Mouse (Mus musculus) CH12F3 (cell line): ENCODE data around the gene Teddm1a.
"Not testable (repeated sequence)": the region's sequence is repeated elsewhere in the genome, so short reads cannot be mapped to it uniquely, and the experiment has no call there.

Source experiments
- in situ Hi-C: fragments of 300-500 bp; cut with MboI; formaldehyde crosslinking; loops from 2 replicates; pipeline ENCODE4 v1.14.3; 2020; ENCODE audit warnings: low sequenced_read_pairs

The Teddm1a gene

DNA sequence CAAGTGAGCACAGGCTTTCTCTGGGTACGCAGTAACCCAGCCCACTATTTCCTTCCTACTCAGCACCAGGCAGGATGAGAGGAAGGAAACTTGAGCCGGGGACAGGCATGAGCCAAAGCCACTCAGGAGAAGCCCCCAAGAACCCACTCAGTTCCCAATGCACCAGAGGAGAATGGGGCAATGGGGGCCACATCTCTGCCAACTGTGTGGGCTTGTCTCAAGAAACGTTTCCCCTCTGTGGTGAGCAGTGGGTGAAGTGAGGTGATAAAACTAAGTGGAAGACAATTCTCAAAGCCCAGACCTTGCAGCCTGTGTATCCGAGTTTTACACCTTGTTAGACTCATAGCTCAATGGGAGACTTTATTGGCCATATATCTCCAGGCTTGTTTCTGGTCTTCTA is at the start of gene Teddm1a:
TSS of gene Teddm1a (plus strand) at position 301 of the 400 bp plus-strand sequence.
- in situ Hi-C loops = loop anchor here (5.0 to 25.0 kb wide), 2 partner anchors 226 to 296 kb away; no protein-coding TSS in a partner anchor

DNA sequence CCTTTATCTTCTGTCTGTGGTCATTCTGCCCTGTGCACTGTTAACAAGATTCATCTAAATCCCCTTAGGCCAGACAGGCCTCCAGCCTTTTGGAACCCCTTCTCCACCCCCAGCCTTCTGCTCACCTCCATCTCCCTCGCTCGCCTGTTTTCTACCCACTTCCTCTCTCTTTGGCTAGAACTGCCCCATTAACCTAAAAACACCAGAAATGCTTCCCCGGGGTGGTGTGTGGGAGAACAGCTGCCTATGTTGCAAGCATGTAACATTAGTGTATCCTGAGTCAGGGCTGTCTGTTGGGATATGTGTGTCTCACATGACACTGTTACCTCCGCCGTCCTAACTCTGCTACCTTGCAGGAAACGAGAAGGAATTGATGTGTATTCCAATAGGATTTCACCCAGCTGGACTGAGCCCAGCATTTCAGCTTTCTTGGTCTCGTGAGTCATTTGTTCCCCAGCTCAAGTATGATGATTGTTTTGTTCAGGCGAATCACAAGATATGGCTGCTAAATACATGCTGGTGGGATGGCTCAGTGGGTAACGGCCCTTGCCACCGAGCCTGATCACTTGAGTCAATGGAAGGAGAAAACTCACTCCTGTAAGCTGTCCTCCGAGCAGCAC is 49.3 kb upstream of the Teddm1a start:
- in situ Hi-C loops = no loop called here

DNA sequence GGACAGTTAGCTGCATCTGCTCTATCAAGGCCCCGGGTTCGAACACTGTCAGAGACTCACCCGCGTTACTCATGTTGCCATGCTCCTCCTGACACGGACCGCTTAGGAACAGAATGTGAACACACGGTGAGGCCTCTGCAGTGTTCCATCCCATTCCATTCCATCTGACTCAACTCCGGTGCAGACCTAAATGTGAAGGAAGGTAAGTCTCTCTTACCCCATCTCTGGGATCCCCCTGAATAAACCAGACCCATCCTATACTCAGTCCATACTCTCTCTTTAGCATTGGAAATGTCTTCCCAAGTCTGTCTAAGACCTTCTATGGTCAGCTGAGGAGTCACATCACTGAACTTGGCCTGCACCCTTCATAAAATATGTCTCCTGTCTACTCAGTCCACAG is 47.5 kb upstream of the Teddm1a start, which contains the start of gene Rgsl1:
TSS of gene Rgsl1 (minus strand) at position 101 of the 400 bp plus-strand sequence.
- in situ Hi-C loops = no loop called here

DNA sequence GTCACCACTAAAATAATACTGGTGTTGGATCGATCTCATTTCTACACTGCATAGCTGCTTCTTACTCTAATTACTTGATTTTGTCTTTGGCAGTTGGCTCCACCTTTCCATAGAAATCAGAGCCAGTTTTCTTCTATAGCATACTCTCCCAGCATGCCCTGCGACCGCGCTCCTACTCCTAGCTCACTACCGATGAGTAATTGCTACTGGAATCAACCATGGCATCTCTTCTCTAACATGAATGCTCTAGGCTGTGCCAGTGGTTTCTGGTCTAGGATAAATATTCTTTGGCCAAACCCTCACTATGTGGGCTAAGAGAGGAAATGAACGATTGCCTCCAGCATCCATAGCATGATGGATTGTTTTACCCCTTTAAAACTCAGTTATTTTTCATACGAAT is 45.1 kb upstream of the Teddm1a start:
- in situ Hi-C loops = no loop called here

DNA sequence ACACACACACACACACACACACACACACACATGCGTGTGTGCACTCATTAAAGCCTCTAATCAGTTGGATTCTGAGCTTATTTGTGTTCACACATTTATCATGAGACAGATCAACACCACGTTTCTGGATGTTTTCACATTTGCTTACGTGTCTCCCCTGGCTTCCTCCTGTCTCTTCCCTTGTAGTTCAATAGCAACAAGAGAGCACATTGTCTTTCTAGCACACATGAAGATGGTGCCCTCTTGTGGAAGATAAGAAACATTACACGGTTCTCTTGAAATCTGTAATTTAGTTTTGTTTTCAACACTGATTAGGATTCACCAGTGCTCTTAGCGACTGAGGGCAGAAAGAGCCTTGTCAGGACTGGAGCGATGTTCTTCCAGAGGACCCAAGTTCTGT is 44.7 kb upstream of the Teddm1a start:
- in situ Hi-C loops = no loop called here

DNA sequence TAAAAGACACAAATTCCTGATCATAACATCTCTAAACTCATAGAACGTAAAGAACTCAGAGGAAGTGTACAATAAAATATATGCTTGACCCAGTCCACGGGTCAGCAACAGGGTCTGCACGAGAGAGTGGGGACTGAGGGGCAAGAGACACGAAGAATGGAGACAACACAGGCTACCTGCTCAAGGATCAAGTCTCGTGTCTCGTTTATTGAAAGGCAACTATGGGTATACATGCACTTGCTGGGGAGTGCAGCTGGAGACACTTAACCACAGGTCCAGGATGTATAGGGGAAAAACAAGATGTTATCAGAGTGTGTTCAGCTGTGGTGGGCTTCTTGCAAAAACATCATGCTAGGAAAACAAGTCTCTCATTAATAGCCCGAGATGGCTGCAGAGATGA is 38.8 kb upstream of the Teddm1a start:
- in situ Hi-C loops = not testable (repeated sequence)

DNA sequence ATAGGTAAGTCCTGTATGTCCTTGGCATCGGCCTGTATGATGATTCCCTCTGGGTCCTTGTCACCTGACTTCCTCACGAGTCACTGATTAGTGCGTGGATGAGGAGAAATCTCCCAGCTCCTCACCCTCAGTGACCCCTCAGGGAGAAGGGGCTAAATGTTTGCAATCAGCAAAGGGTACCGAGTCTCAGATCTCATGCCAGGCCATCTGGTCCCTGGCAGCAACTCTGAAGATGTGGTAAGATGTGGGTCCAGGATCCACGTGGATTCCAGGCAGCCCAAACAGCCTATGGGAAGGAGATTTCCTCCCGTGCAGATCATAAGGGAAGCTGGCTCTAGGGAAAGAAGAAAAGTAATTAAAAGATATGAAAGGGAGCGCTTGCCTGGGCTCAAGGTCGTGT is 35.6 kb upstream of the Teddm1a start:
- in situ Hi-C loops = no loop called here

DNA sequence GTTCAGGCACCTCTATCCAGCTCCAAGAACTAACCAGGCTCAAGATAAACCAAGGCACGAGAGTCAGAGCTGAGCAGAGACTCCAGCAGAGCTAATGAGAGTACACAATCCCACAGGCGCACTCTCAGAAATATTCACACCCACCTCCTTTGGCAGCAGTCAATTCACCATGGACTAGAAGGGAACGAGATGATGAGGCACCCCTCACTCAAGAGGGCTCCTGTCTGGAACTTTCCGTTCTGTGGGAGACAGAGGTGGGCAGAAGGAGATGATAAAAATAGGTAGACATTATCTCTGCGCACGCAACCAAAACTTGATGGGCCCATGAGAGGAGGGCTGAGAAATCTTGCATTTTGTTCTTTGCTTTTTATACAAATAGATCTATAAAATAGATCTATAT is 17.5 kb upstream of the Teddm1a start, which contains the start of gene Teddm1b:
TSS of gene Teddm1b (plus strand) at position 301 of the 400 bp plus-strand sequence.
- in situ Hi-C loops = no loop called here

DNA sequence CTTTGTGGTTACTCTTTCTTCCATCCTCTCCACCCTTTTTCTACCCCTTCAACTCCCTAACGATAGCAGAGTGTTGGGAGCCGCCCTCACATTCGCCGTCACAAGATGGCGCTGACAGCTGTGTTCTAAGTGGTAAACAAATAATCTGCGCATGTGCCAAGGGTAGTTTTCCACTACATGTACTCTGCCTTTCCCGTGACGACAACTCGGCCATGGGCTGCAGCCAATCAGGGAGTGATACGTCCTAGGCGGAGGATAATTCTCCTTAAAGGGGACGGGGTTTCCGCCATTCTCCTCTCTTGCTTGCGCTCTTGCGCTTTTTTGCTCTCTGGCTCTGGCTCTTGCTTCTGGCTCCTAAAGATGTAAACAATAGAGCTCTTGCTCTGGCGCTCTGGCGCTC is 11.2 kb upstream of the Teddm1a start:
- in situ Hi-C loops = loop anchor here (25.0 kb wide), 1 partner anchor 307 kb away; no protein-coding TSS in a partner anchor

DNA sequence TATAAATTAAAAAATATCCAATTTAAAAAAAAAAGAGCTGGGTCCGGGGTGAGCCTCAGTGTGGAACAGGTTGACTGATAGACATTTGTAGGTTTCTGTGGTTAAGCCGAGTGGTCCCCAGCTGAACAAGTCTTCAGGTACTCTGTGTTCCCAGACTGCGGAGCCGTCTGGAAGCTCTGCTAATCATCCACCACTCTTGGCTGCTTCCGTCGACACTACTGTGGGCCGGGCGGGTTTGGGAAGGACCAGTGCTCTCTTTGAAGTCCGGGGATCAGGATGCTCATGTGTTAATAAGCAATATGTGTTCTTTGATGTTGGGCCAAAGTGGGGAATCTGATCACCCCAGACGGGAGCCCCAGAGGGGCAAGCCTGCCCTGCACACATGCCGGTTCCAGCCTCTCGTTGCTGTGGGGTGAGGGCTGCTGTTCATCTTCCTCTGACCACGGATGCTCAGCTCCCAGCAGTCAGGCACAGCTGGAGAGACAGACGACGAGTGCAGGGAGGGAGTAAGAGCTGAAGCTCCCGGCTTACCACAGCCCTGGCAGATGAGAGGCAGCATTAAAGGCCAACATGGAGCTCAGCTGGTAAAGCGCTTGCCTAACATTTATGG is 5.4 kb upstream of the Teddm1a start:
- in situ Hi-C loops = loop anchor here (25.0 kb wide), 1 partner anchor 301 kb away; no protein-coding TSS in a partner anchor

DNA sequence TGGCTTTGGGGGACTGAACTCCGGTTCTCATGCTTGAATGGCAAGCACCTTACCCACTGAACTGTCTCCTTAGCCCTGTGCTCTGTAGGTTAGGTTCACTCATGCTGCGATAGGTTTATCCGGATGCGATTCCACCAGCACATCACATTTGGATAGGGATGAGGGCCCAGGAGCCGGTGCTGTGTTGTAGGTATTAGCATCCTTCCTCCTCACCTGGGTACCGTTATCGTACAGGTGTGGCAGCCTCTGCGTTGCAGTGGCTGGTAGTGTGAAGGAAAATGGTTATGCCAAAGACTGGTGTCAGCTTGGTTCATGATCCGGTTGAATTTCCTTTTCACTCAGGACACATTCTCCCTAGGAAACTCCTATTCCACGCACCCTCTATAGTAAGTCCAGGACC is 1.4 kb upstream of the Teddm1a start:
- in situ Hi-C loops = loop anchor here (5.0 to 25.0 kb wide), 2 partner anchors 227 to 297 kb away; no protein-coding TSS in a partner anchor

DNA sequence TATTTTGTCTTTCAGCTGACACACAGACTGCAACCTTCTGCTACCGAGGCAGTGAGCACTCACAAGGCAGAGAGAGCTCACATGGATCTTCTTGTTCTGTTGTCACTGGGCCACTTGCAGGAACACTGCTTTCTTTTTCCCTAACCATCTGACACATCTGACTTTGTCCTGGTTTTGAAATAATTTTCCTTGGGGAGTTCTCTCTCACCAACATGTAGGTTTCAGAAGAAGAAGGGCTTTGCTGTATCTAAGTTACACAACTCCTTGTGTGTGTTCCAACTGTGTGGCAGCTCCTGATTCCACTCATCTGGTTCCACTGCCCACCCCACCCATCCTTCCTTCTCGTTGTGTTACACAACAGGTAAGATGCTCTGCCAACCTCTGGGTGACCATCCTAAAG is 2.2 kb downstream of the Teddm1a start:
- in situ Hi-C loops = loop anchor here (5.0 to 25.0 kb wide), 2 partner anchors 224 to 294 kb away; no protein-coding TSS in a partner anchor

DNA sequence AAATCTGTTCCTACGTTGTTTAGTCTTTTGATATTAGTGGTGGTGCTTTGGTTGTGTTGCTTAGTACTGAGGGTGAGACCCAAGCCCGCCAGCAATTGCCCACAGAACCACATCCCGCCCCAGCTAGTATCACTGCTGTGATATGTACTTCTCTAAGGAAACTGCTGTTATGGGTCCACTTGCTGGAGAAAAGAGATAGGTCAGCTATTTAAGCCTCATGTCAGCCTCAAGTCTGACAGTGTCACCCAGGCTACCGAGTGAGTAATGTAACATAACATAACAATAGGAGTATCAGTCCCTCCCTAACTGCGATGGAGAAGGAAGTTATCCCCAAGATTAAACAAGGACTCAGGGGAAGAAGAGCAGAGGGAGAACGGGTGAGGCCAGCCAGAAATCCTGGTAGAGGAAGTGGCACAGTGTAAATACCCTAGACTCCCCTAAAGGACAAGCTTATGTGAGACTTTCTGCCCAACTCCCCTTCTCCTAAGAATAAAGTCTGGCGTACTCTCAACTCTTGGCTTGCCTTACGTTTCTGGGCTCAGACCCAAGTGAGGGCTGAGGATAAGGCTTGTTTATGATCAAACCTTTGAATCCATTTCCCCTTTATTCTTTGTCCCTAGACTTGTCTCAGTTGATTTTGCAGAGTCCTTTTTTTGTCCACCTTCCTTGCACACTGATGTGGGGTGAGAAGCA is 2.8 kb downstream of the Teddm1a start:
- in situ Hi-C loops = loop anchor here (5.0 to 25.0 kb wide), 2 partner anchors 223 to 293 kb away; no protein-coding TSS in a partner anchor

DNA sequence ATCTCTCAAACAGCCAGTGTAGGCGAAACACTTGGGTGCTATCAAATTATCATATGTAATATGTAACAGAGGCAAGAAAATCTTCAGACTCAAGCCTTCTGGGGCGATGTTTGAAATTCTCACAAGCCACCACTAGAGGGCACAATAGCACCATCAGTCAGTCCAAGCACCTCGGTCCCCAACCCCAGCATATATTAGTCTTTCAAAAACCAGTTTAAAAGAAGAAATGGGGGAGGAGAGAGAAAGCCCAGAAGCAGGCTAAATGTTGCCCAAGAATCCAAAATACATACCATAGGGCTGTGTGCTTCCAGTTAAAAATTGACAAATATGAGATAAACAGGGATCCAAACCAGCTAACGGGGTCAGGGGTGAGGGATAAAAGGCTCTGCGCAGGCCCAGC is 3.4 kb downstream of the Teddm1a start:
- in situ Hi-C loops = loop anchor here (5.0 to 25.0 kb wide), 2 partner anchors 222 to 292 kb away; no protein-coding TSS in a partner anchor

DNA sequence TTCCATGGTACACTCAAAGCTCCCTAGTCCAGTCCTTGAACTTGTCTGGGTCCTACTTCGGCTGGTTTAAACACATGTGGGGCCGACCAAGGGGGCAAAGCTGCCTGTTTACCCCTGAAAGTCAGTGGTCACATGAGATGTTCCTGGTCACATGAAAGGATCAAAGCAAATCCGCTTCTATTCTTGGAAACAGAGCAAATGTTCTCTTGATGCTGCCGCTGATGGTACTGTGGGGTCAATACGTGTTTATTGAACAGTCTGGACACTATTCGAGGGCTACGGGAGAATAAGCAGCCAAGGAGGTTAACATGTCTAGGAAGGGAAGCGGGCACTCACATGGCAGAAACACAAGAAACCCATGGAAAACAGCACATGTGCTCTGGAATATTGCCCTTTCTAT is 5.7 kb downstream of the Teddm1a start:
- in situ Hi-C loops = loop anchor here (25.0 kb wide), 1 partner anchor 290 kb away; no protein-coding TSS in a partner anchor

DNA sequence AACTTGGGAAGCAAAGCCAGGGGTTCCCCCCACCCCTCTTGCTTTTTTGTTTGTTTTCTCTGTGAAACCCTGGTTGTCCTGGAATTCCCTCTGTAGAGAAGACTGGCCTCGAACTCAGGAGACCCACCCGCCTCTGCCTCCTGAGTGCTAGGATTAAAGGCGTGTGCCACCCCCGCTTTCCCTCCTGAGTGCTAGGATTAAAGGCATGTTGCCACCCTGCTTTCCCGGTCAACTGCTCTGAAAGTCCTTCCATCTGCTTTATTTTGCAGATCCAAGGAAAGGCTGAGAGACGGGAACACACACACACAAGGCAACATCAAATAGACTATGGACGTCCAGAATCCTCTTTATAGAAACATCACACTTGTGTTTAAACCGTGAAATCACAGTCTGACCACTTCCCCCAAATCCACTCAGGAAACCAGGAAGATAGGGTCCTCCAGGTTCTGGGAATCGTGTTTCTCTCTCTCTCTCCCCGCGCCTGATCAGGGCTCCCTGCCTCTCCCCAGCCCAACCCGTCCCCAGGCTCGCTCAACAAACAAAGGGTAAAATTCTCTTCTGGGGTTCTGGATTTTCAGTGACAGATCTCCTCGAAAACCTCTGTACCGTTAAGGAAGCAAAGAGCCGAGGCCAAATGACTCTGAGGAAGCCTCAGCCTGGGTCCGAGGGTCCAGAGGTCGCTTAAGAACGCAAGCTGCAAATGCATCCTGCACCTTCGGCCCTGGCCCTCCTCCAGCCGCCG is 7.6 kb downstream of the Teddm1a start:
- in situ Hi-C loops = loop anchor here (25.0 kb wide), 1 partner anchor 288 kb away; no protein-coding TSS in a partner anchor

DNA sequence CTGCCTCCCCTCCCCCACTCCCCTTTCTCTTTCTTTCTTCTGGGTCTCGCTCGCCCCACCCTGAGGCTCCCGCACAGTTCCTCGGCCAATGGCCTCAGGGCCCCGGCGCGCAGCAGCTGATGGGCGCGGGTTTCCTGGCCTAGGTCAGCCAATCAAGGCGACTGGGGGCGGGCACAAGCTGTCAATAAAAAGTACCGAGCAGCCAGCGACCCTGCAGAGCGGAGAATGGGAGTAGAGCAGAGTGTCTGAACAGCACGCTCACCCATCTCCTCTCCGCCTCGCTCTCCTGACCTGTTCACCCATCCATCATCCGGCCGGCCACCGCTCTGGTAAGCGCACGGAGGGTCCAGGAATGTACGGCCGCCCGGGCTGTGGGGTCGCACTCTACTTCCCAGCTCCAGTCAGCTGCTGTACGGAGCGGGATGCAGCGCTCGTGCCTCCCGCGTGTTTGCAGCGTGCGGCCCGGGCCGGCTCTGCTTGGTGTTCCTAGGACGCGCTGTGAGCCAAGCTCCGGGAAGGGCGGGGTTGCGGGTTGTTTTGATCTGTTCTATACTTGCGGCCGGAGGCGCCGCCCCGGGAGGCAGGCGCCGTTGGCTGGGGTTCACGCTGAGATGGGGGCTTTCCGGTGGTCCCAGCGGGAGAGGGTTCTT is 8.3 kb downstream of the Teddm1a start, which contains the start of the genes Glul and Teddm2:
TSS of gene Glul (plus strand) at position 214 of the 650 bp plus-strand sequence.
TSS of gene Teddm2 (minus strand) at position 498 of the 650 bp plus-strand sequence.
- in situ Hi-C loops = loop anchor here (25.0 kb wide), 1 partner anchor 287 kb away; no protein-coding TSS in a partner anchor

DNA sequence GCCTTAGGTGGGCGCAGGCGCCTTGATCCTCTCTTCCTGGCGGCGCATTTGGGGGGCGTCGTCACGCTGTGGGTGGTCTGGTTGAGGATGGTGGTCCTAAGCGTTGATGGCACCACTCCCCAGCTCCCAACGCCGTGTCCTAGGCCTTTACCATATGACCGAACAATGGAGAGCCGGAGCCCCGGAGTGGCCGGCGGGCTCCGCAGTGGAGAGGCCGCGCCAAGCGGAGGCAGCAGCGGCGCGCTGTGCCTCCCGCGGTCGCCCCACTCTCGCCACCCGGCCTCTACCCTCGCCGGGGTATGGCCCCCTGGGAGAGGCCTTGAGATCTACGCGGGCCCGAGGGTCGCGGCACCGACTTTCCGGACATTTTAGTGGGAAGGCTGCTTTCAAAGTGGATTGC is 8.8 kb downstream of the Teddm1a start:
- in situ Hi-C loops = no loop called here

DNA sequence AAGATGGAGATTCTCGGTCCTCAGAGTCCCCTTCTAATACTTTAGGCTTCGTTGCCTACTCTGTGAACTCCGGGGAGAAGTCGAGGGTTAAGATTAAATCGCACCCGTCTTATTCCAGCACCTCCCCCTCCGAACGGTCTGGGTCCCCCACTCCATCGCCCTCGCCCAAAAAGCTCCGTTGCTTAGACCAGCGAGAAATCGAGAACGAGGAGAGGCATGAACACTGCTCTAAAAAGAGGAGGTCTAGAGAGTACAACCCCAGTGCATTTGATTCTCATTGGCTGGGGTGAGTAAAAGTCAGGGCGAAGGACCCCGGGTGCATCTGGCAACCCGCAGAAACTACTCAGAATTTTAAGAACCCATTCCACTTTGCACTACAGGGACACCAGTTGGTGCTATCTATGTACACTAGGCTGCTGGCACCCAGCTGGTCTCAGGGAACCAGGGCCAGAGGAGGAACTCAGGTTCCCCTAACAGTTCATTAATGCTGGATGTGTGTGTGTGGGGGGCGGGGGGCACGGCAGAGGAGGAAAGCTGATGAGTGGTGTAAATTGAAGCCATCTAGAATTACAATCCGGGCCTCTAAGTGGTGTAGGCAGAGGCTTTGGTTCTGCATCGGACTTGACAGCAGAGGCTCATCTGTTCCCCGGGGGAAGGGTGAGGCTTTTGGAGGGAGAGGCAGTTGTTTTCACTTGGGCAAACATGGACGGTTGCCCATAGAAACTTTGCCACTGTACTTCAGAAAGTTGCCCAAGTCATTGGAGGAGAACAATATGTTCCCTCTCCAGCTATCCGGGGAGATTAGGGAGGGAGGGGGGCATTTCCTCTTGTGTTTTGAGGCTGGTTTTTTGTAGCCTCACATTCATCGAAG is 9.6 kb downstream of the Teddm1a start:
- in situ Hi-C loops = no loop called here
